Mouse (Mus musculus) right cerebral cortex, adult 2 months (tissue): ENCODE results near the gene Fgf6.

Source experiments
- DNase-seq, 2 experiments: peaks; one replicate each; pipeline ENCODE4 v3.0.0; 2021 to 2022; ENCODE audit warnings: low spot score in 2 of 2

The Fgf6 gene

GRCm38 (mm10) chr6:127014906-127015770 lies at the start of gene Fgf6:
Fgf6 (plus strand) TSS chr6:127015586.
- DNase-seq, result no peak

GRCm38 (mm10) chr6:126966241-126967026 lies 49.0 kb upstream of the Fgf6 start:
- DNase-seq, result peak; percentile 14 to 26

GRCm38 (mm10) chr6:126981539-126982234 lies 33.7 kb upstream of the Fgf6 start:
- no peak for DNase-seq

- DNase-seq, result no peak
Measured at GRCm38 (mm10) chr6:126993676-126994075, 21.7 kb upstream of the Fgf6 start.

GRCm38 (mm10) chr6:126995494-126995893 lies 19.9 kb upstream of the Fgf6 start:
- DNase-seq, result no peak

GRCm38 (mm10) chr6:126996399-126996798 lies 19.0 kb upstream of the Fgf6 start:
- no peak for DNase-seq

GRCm38 (mm10) chr6:127005646-127006045 lies 9.7 kb upstream of the Fgf6 start:
- no peak for DNase-seq

GRCm38 (mm10) chr6:127006551-127006950 lies 8.8 kb upstream of the Fgf6 start:
- DNase-seq, result no peak

- no peak for DNase-seq
Measured at GRCm38 (mm10) chr6:127010021-127010420, 5.4 kb upstream of the Fgf6 start.

GRCm38 (mm10) chr6:127011947-127012535 lies 3.3 kb upstream of the Fgf6 start:
- no peak for DNase-seq

- DNase-seq, result no peak
Measured at GRCm38 (mm10) chr6:127019254-127019653, 3.9 kb downstream of the Fgf6 start.

- DNase-seq, result no peak
Measured at GRCm38 (mm10) chr6:127020431-127020830, 5.0 kb downstream of the Fgf6 start.

GRCm38 (mm10) chr6:127024836-127025235 lies 9.4 kb downstream of the Fgf6 start:
- DNase-seq, result no peak

GRCm38 (mm10) chr6:127034760-127035159 lies 19.4 kb downstream of the Fgf6 start:
- DNase-seq, result no peak

- no peak for DNase-seq
Measured at GRCm38 (mm10) chr6:127044909-127045308, 29.5 kb downstream of the Fgf6 start.

GRCm38 (mm10) chr6:127050847-127051246 lies 35.5 kb downstream of the Fgf6 start:
- no peak for DNase-seq

GRCm38 (mm10) chr6:127056990-127057588 lies 41.7 kb downstream of the Fgf6 start:
- DNase-seq, result no peak

- DNase-seq, result no peak
Measured at GRCm38 (mm10) chr6:127059975-127060374, 44.6 kb downstream of the Fgf6 start.

GRCm38 (mm10) chr6:127063915-127064314 lies 48.5 kb downstream of the Fgf6 start:
- no peak for DNase-seq

- DNase-seq, result no peak
Measured at GRCm38 (mm10) chr6:127064815-127065214, 49.4 kb downstream of the Fgf6 start.

- DNase-seq, result no peak
Measured at GRCm38 (mm10) chr6:127072817-127073216, 57.4 kb downstream of the Fgf6 start, which contains the start of gene Fgf23. Fgf23 (plus strand) TSS chr6:127072902.
